Mouse (Mus musculus) lung, postnatal 4 days (tissue): ENCODE measurements around the gene Ank3.

Experiments used
- DNase-seq, 2 experiments: peaks; one replicate each; pipeline ENCODE4 v3.0.0; 2021

Gene Ank3

DNA sequence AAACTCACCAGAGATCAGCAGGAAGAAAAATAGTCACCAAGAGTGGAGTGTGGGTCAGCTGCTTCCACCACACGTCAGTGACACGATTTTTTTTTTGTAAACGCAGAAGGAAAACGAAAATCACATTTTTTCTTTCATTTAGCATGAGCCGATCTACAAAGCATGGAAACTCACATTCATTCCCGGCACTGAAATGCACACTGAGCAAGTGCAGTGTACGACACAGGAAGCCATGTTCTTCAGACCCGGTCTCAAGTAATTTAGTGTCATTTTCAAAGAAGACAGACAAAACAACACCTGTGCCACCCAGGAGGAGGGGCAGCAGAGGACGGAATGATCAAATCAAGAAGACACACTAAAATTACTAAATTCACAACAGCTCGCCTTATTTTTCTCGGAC lies 625.3 kb downstream of the Ank3 start:
- no peak for DNase-seq

DNA sequence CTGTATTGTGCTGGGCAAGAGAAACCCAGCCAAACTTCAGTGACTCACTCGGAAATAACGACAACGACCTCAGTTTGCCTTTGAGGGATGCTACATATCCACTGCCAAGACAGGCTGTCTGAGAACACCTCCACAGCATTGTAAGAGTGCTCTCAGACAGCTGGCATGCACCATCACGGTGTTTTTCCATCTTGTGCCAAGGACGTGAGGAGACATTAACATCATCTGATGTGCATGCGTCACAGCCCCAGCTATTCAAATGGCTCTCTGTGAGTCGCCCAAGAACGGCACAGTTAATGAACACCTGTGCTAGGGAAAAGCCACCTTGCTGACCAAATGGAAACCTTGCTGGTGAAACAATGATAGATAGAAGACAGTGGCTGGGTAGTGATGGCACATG lies 633.4 kb downstream of the Ank3 start:
- no peak for DNase-seq

DNA sequence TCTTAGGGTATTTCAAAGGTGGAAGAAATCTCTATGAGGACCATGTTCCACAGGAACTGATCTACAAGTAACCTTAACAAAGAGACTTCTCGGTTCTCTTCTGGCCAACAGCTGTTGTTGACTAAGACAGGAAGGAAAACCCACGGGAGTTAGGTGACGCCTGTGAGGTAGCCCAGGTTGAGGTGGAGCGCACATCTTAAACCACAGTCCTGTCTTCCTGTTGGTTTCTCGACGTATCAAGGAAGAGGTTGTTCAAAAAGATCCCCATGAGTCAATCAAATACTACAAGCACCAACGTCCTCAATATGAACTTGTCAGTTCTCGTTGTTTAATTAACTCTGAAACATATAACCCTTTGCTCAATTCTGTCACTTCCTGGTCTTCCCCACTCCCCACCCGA lies 634.4 kb downstream of the Ank3 start:
- no peak for DNase-seq

DNA sequence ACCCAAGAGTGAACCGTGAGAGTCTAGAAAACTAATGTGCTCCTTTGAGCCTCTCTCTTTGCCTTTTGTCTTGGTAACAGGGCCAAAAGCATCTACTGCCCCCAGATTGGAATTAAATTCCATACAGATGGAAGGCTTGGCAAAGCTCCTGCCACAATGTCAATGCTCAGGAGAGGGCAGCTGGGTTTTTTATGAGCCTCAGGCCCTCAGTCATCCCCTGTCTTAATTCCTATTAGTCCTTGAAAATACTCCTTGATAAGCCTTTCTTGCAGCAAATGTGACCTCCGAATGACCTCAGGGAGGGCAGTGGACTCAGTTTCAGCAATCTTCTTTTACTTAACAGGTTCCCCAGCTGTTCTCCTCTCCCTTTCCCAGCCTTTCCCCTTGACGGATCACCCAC lies 635.3 kb downstream of the Ank3 start:
- no peak for DNase-seq

DNA sequence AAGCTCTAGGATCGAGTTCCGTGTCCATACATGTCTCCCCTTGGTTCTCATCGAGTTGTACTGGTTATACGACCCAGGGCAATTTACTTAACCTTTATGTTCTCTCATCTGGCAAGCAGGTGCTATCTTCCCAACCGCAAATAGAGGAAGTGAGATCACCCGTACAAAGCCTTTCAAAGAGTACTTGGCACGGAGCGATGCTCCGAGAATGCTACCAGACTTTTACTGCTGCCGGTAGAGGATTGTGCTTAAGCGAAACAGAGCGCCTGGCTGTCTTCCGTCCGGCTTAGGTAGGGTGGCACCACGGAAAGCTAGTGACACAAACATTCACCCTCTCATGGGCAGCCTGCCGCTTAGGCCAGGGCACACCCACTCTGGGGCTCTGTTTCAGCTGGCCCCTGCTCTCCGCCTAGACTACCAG lies 641.3 kb downstream of the Ank3 start:
- peak in 1 of 2 experiments; percentile 26 for DNase-seq

DNA sequence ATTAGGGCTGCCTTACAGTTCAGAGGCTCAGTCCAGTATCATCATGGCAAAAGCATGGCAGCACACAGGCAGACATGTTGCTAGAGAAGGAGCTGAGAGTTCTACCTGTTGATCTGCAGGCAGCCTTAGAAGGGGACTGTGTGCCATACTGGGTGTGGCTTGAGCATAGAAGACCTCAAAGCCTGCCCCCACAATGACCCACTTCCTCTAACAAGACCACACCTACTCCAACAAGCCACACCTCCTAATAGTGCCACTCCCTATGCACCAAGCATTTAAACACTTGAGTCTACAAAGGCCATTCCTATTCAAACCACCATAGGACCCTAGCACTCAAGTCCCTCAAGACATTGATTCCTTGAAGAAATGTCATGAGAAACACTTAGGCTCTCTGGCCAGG lies 643.0 kb downstream of the Ank3 start:
- DNase-seq: no peak

DNA sequence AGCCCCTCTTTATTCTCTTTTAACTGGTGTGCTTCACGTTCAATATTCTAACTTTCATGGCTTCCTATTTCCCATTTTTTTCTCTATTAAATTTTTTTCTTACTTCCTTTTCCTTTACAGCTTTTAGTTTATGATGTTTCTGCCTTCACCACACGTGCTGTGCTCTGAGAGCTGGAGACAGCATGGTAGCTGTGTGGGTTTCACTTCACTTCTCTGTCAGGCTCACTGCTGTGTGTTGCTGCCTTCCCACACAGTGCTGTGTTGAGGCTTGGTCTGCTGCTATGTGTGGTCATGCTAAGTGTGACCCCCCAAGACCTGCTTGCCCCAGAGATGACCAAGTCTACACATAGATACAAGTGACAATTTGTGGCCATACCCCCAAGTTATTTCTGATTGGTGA lies 647.1 kb downstream of the Ank3 start:
- no peak for DNase-seq

DNA sequence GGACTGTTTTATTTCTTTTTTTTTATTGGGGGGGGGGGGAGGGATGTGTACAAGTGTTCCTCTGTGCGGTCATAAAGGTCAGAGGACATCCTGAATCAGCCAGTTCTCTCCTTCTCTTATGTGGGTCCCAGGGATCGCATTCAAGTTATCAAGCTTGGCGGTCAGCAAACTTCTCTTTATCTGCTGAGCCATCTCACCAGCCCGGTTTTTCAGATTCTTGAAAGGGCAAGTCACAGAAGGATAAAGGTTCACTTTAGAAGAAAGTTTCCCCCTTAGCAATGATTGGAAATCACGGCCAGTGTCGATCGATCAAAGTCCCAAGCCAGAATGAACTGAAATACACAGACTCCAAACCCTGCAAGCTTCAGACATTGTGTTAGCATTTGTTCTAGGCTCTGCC lies 651.2 kb downstream of the Ank3 start:
- DNase-seq: no peak

DNA sequence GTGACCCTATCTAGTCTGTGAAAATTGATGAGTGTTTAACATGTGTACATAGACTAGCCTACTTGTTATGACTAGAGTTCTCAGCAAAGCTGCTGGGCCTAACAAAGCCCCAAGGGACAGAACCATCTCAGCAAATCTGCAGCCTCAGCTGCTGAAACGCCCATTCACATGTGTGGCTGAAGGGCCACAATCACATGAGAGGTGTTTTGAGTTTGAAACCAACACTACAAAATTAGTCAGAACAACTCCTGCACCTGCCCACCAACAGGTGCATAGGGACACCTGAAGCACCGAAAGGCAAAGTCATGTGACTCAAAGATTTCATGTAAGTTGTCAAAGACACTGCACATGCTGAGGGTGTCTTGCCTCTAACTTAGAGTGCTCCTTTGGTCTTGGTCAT lies 656.7 kb downstream of the Ank3 start:
- no peak for DNase-seq

DNA sequence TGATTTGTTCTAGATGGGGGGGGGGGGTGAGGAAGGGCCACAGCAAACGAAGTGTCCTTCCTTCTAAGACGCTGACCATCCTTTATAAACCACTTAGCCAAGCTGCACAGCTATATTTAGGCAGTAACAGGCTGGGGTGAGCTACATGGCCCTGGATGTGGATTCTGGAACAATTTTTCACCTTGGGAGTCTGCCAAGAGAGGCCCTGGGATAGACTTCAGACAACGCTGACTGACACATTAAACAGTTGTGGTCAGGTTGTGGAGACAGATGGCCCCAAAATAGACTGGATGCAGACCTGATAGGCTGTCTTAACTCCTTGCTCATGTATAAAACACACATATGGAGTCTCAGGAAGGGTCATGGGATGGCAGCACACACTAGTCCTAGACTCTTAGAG lies 658.5 kb downstream of the Ank3 start:
- DNase-seq: peak; percentile 60 to 74

DNA sequence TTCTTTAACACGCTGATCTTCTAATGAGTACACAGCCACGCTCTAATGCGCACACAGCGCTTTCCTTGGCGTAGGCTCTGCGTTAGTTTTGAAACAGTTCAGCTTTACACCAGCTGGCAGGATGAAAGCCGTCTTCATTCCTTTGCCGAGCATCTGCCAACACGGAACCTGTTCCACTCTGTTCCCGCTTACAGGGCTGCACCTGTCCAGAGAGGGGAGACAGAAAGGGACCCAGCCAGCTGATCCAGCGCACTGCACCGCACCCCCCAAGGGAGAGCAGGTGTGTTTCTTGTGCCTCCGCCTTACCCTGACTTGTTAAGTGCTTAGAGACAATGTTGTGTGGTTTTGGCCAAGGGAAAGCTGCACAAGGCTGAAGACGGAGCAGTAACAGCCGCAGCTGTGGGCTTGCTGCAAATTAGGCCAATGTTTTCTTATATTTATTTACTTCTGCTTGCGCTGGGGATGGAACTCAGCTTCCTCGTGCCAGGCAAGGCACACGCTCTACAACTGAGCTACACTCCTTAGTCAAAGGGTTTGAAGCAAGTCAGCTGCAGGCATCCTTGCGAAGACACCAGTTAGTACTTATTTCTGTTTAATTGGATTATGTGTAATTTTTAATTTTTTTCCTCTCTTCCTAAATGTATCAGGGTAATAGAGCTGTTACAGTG lies 661.6 kb downstream of the Ank3 start:
- peak; percentile 24 to 39 for DNase-seq

DNA sequence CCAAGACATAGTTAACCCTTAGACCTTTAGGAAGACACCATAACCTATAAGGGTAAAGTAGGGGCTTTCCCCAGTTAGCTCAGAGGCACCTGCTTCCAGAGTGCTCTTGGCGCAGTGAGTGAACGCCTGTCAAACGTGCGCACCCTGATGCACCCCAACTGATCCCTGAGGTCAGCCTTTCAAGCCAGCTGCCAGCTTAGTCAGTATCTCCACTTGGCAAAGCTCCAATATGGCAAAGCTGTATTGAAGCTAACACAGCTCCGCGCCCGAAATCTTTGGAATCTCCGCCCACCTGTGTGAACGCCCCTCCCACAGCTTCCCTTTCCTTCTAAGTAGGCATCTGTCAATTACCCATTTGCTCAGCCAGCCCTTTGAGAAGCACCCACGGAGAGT lies 662.1 kb downstream of the Ank3 start:
- no peak for DNase-seq

DNA sequence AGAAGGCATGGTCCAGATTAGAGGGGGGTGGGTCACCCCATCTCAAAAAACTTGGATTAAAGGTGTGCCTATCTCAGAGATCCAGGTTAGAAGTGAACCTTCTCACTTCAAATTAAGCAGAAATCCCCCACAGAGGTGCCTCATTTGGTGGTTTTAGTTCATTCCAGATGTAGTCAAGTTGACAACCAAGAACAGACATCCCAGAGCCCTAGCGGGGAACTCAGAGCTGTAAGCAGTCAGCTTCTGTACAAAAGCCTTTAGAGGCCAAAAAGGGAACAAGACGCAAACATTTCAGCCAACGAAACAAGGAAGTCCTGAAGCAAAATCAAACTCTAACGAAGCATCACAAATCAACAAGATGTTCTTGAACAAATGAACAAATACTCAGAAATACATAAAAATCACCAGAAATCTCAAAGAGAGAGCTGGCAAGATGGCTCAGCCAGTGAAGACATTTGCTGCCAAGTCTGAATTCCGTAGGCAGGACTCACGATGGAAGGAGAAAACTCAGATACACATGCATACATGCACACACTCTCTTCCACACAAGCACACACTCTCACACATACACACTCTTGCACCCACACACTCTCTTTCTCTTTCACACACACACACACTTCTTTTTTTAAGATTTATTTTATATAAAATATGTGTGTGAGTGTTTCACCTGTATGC lies 665.4 kb downstream of the Ank3 start:
- no peak for DNase-seq

DNA sequence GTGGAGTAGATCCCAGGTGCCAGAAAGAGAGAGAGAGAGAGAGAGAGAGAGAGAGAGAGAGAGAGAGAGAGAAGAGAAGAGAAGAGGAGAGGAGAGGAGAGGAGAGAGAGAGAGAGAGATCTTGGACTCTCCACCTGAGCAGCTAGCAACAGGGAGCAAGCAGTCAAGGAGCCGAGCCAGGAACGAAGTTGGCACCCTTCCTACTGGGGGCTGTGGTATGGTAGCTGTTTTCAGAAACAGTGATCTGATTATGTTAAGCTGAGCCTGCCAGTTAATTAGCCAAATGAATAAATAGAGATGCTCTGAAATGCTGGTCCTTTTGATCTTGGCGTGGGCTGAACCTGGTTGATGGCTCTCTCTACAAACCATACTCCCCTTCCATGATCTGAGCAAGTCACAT lies 666.6 kb downstream of the Ank3 start:
- no peak for DNase-seq

DNA sequence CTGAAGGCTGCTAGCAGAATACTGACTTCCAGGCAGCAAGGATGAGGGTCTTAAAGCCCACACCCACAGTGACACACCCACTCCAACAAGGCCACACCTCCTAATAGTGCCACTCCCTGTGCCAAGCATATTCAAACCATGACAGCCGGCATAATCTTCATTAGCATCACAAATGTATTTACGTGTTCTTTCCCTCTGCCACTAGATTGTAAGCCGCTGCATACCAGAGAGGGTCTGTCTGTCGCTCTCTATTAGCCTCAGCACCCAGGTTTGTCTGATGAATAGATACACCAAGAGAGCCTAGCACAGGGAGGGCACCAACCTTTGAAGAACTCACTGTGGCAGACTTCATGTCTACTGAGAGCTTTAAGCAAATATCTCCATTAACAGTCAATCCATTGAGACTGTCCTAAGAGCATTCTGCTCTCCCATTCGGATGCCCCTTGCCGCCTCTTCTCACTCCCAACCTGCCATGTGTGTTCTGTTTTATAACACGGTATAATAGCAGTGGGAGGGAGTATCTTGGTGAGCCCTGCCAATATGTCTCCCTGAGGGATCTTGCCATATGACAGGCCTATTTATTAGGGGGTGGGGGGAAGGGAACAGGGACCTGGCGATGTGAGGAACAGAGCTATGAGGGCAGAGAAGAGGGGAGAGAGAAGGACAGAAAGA lies 668.1 kb downstream of the Ank3 start:
- DNase-seq: no peak

DNA sequence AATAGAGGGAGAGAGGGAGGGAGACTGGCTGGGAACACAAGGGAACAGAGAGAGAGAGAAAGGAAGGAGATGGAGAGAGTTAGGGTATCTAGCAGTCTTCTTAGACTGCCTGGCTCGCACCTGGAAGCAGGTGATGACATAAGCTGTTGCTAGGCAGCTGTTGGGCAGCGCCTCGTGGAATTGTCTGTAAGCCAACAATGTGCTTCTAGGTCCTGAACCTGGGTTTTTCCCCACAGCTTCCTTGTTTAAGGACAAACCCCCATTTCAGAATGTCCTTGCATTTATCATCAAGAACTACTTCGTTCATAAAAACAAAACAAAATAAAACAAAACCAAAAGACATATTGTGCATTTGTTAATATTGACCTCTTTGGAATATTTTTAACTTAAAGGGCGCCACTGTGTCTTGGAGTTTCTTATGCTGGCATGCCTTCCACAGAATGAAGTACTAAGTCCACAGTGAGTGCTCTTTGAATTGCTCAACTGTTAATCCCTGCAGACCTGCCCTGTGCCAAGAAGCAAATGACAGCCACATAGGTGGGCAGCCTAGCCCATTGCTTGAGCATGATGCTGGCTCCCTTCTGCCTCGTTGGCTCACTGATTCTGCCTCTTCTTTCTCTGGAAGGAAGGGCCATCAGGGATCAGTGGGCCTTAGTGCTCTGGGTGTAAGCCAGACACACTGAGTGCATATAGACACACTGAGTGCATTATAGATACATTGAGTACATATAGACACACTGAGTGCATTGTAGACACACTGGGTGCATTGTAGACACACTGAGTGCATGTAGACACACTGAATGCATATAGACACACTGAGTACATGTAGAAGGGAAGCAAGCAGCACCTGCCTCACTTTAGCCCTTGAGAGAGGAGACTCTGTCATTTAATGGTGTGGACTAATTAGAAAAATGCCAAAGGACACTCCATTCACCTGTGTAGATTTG lies 668.9 kb downstream of the Ank3 start:
- DNase-seq: no peak

DNA sequence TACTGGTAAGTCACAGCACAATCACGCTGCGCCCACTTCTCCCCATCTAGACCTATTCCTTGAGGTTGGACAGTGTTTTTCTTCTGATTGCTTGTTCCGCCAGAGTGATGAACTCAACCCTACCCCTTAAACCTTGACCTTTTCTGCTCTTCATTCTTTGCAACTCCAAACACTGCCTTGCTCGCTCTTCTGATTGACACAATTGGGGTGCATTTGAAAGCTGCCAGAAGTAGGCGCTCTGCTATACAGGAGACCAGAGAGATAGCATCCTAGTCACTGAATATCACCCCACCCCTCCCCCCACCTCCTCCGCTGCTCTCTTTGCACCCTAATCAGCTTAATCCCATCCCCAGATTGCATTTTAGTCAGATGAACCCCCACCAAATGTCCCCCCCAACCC lies 670.7 kb downstream of the Ank3 start:
- DNase-seq: no peak

DNA sequence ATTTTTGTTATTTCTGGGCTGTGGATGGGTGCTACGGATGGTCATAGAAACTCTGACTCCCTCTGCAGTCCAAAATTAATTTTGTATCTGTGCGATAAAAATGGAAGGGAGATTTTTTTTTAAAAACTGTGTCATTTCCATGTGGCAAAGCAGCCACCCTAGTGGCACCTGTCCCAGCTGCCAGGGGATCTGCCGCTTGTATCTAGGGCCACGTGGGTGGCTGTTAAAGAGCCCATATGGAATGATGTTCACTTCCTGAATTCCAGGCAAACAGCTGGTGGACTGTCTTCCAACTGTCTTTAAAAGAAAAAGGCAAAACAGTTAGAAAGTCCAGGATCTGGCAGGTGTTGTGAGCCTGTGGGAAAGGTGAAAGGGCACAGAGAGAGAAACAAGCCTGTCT lies 672.8 kb downstream of the Ank3 start:
- DNase-seq: no peak
